Mouse (Mus musculus): ENCODE measurements around the gene Lrrc74b. TPM values are rescaled to one million over a fixed set of nuclear protein-coding genes. Genes with fewer than 3 reads are reported as not detected.

The Lrrc74b gene
- not detected in 2 replicates for polyA plus RNA-seq (2012; rRNA removed)

DNA sequence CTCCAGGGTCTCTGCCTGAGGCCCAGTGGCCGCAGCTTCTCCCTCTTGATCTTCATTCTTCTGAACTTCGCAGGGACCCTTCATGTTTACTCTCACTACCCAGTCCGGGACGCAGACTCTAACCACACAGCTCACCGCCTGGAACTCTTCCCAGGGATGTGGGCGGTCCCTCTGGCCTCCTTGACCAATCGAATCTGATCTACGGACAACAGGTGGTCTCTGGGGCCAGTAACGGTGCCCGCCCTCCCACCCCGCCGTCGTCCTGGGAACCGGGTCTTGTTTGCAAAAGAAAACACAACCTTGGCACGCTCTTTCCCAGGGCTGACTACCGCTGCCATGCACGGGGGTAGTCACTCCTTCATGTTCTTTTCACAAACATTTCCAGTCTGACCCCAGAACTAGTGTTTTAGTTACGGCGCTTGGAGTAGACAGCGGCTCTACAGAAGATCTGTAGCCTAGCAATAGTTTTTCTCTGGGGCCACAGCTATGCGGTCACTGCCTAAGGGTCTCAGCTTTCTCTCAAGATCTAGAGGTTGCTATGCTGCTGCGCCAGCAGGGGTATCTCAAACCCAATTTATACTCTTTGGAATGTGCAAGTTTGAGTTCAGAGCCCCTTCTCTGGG lies at the start of gene Lrrc74b:
Gene Lrrc74b (minus strand): TSS at position 120 of the 623 bp plus-strand sequence.
- 17% methylated on average over 22 of the region's 22 CpGs for WGBS
- no peaks in the 10 kb centered on the region for H3K4me1 ChIP-seq (ENCODE audit: control insufficient read depth, insufficient read depth, insufficient read length)
- H3K4me3 ChIP-seq (ENCODE audit: extremely low read depth, insufficient read depth, insufficient read length), result no peak within 1 kb of the TSS
- TF ChIP-seq POLR2A (IDR thresholded peaks at IDR 0.05; ENCODE audit: low read depth, low read length) (no peak), CTCF (IDR thresholded peaks at IDR 0.05; ENCODE audit: extremely low read depth, insufficient read depth, insufficient read length, insufficient replicate concordance) (no peak)
- no peak within 1 kb of the TSS for H3K27ac ChIP-seq (ENCODE audit: insufficient read depth, low read length)
- H3K36me3 ChIP-seq (ENCODE audit: control insufficient read depth, insufficient read depth, low read length), result no peaks in the 10 kb centered on the region
- DNase-seq (ENCODE audit: low read depth in 1 of 2, low spot score in 2 of 2), result no peak
- H3K27me3 ChIP-seq (ENCODE audit: control insufficient read depth, insufficient read depth, low read length), result no peaks in the 10 kb centered on the region

GRCm38 (mm10) chr16:17605684-17606083 lies 44.6 kb upstream of the Lrrc74b start:
- TF ChIP-seq CTCF (IDR thresholded peaks at IDR 0.05; ENCODE audit: extremely low read depth, insufficient read depth, insufficient read length, insufficient replicate concordance), result no peak
- TF ChIP-seq POLR2A (IDR thresholded peaks at IDR 0.05; ENCODE audit: low read depth, low read length), result no peak
- H3K36me3 ChIP-seq (ENCODE audit: control insufficient read depth, insufficient read depth, low read length), result no peaks in the 10 kb centered on the region
- no peaks in the 10 kb centered on the region for H3K27me3 ChIP-seq (ENCODE audit: control insufficient read depth, insufficient read depth, low read length)
- H3K4me1 ChIP-seq (ENCODE audit: control insufficient read depth, insufficient read depth, insufficient read length), result no peaks in the 10 kb centered on the region
- H3K4me3 ChIP-seq (ENCODE audit: extremely low read depth, insufficient read depth, insufficient read length), result no peak overlapping the region
- no peak for DNase-seq (ENCODE audit: low read depth in 1 of 2, low spot score in 2 of 2)
- no peak overlapping the region for H3K27ac ChIP-seq (ENCODE audit: insufficient read depth, low read length)
- WGBS, result 79% methylated on average over 5 of the region's 5 CpGs

DNA sequence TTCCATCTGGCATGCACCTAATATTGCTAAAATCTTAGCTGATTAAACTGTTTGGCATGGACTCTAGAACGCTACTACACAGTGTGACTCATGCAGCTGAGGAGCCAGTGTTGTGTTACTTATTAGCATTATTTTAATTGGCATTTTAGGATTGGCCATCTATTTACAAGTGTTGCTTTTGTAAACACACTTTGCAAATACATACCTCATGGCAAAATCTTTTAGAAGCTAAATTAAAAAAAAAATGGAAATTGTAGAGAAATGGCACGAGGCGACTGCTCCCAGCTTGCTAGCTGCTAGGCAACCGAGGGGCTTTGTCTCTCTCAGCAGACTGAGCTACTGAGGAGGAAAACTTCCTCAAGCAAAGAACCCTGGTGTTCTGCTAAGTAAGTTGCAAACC lies 43.9 kb upstream of the Lrrc74b start:
- no peak for DNase-seq (ENCODE audit: low read depth in 1 of 2, low spot score in 2 of 2)
- WGBS, result 75% methylated on average over 4 of the region's 4 CpGs
- TF ChIP-seq CTCF (IDR thresholded peaks at IDR 0.05; ENCODE audit: extremely low read depth, insufficient read depth, insufficient read length, insufficient replicate concordance) (no peak), POLR2A (IDR thresholded peaks at IDR 0.05; ENCODE audit: low read depth, low read length) (no peak)

DNA sequence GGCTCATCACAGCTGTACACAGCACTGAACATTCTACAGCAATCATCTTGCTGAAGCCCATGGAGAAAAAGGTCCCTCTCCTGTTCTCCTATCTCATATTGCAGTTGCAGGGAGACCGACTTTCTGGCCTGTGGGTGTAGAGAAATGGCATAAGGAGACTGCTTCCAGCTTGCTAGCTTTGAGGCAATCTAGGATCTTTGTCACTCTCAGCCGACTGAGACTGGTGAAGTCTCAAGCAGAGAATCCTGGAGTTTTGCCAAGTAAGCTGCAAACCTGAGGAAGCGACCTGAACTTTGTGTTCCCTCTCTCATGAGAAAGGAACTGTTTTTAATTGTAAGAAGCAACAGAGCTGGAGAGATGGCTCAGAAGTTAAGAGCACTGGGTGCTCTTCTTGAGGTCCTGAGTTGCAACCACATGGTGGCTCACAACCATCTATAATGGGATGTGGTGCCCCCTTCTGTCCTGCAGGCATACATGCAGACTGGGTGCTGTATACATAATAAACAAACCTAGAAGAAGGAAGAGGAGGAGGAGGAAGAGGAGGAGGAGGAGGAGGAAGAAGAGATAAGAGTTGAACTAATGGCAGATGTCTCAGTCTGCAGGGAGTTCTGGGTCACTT lies 40.0 kb upstream of the Lrrc74b start:
- no peaks in the 10 kb centered on the region for H3K4me1 ChIP-seq (ENCODE audit: control insufficient read depth, insufficient read depth, insufficient read length)
- no peaks in the 10 kb centered on the region for H3K36me3 ChIP-seq (ENCODE audit: control insufficient read depth, insufficient read depth, low read length)
- no peaks in the 10 kb centered on the region for H3K27me3 ChIP-seq (ENCODE audit: control insufficient read depth, insufficient read depth, low read length)
- 52% methylated on average over 3 of the region's 3 CpGs for WGBS
- no peak for DNase-seq (ENCODE audit: low read depth in 1 of 2, low spot score in 2 of 2)
- H3K4me3 ChIP-seq (ENCODE audit: extremely low read depth, insufficient read depth, insufficient read length), result no peak overlapping the region
- no peak overlapping the region for H3K27ac ChIP-seq (ENCODE audit: insufficient read depth, low read length)
- TF ChIP-seq CTCF (IDR thresholded peaks at IDR 0.05; ENCODE audit: extremely low read depth, insufficient read depth, insufficient read length, insufficient replicate concordance), result no peak
- no peak for TF ChIP-seq POLR2A (IDR thresholded peaks at IDR 0.05; ENCODE audit: low read depth, low read length)

More for the DNA sequence above, 43.9 kb upstream of the Lrrc74b start:
- Histone ChIP-seq H3K27ac (ENCODE audit: insufficient read depth, low read length) (no peak overlapping the region), H3K4me1 (ENCODE audit: control insufficient read depth, insufficient read depth, insufficient read length) (no peaks in the 10 kb centered on the region), H3K27me3 (ENCODE audit: control insufficient read depth, insufficient read depth, low read length) (no peaks in the 10 kb centered on the region), H3K36me3 (ENCODE audit: control insufficient read depth, insufficient read depth, low read length) (no peaks in the 10 kb centered on the region), H3K4me3 (ENCODE audit: extremely low read depth, insufficient read depth, insufficient read length) (no peak overlapping the region)

- Histone ChIP-seq H3K4me1 (ENCODE audit: control insufficient read depth, insufficient read depth, insufficient read length) (no peaks in the 10 kb centered on the region), H3K27ac (ENCODE audit: insufficient read depth, low read length) (no peak overlapping the region)
- 73% methylated on average over 2 of the region's 2 CpGs for WGBS
Observed at GRCm38 (mm10) chr16:17590731-17591130, 29.7 kb upstream of the Lrrc74b start.

GRCm38 (mm10) chr16:17584555-17584954 lies 23.5 kb upstream of the Lrrc74b start:
- WGBS, result 93% methylated on average over 7 of the region's 7 CpGs
- H3K27ac ChIP-seq (ENCODE audit: insufficient read depth, low read length), result no peak overlapping the region
- no peaks in the 10 kb centered on the region for H3K4me1 ChIP-seq (ENCODE audit: control insufficient read depth, insufficient read depth, insufficient read length)
- DNase-seq (ENCODE audit: low read depth in 1 of 2, low spot score in 2 of 2), result no peak
- no peaks in the 10 kb centered on the region for H3K27me3 ChIP-seq (ENCODE audit: control insufficient read depth, insufficient read depth, low read length)
- H3K36me3 ChIP-seq (ENCODE audit: control insufficient read depth, insufficient read depth, low read length), result no peaks in the 10 kb centered on the region
- no peak for TF ChIP-seq POLR2A (IDR thresholded peaks at IDR 0.05; ENCODE audit: low read depth, low read length)
- TF ChIP-seq CTCF (IDR thresholded peaks at IDR 0.05; ENCODE audit: extremely low read depth, insufficient read depth, insufficient read length, insufficient replicate concordance), result no peak
- no peak overlapping the region for H3K4me3 ChIP-seq (ENCODE audit: extremely low read depth, insufficient read depth, insufficient read length)

More at GRCm38 (mm10) chr16:17590731-17591130, 29.7 kb upstream of the Lrrc74b start:
- DNase-seq (ENCODE audit: low read depth in 1 of 2, low spot score in 2 of 2), result no peak
- Histone ChIP-seq H3K27me3 (ENCODE audit: control insufficient read depth, insufficient read depth, low read length) (no peaks in the 10 kb centered on the region), H3K4me3 (ENCODE audit: extremely low read depth, insufficient read depth, insufficient read length) (no peak overlapping the region), H3K36me3 (ENCODE audit: control insufficient read depth, insufficient read depth, low read length) (no peaks in the 10 kb centered on the region)
- TF ChIP-seq CTCF (IDR thresholded peaks at IDR 0.05; ENCODE audit: extremely low read depth, insufficient read depth, insufficient read length, insufficient replicate concordance), result no peak
- no peak for TF ChIP-seq POLR2A (IDR thresholded peaks at IDR 0.05; ENCODE audit: low read depth, low read length)

- Histone ChIP-seq H3K4me3 (ENCODE audit: extremely low read depth, insufficient read depth, insufficient read length) (no peak within 1 kb of the TSS), H3K27me3 (ENCODE audit: control insufficient read depth, insufficient read depth, low read length) (no peaks in the 10 kb centered on the region), H3K36me3 (ENCODE audit: control insufficient read depth, insufficient read depth, low read length) (no peaks in the 10 kb centered on the region), H3K4me1 (ENCODE audit: control insufficient read depth, insufficient read depth, insufficient read length) (no peaks in the 10 kb centered on the region), H3K27ac (ENCODE audit: insufficient read depth, low read length) (no peak within 1 kb of the TSS)
- 50% methylated on average over 8 of the region's 8 CpGs for WGBS
- no peak for TF ChIP-seq POLR2A (IDR thresholded peaks at IDR 0.05; ENCODE audit: low read depth, low read length)
- TF ChIP-seq CTCF (IDR thresholded peaks at IDR 0.05; ENCODE audit: extremely low read depth, insufficient read depth, insufficient read length, insufficient replicate concordance), result peak; percentile 13; the same call in 1 of the 2 replicates
- DNase-seq (ENCODE audit: low read depth in 1 of 2, low spot score in 2 of 2), result no peak
Observed at GRCm38 (mm10) chr16:17583064-17583463, 22.0 kb upstream of the Lrrc74b start, which contains the start of gene Slc7a4. TSS of gene Slc7a4 (minus strand) at chr16:17583214.
